Mouse (Mus musculus) adrenal gland, adult (tissue): Measurements from ENCODE around the gene Twsg1.
A peak's percentile ranks its signal among the peaks of the same experiment; 100 is the strongest.

ENCODE experiments used
- DNase-seq, 2 experiments: peaks; one replicate each; pipeline ENCODE4 v3.0.0; 2022 to 2023; ENCODE audit warnings: low spot score in 1 of 2; ENCODE audit not compliant: inconsistent age in 2 of 2

Twsg1 gene

GRCm38 (mm10) chr17:65896016-65896415 lies 55.0 kb downstream of the Twsg1 start:
- no peak for DNase-seq

GRCm38 (mm10) chr17:65889476-65889875 lies 61.5 kb downstream of the Twsg1 start:
- no peak for DNase-seq

- peak in 1 of 2 experiments; percentile 54 for DNase-seq
Observed at GRCm38 (mm10) chr17:65886571-65886970, 64.5 kb downstream of the Twsg1 start.

- peak; percentile 43 to 82 for DNase-seq
Observed at GRCm38 (mm10) chr17:65885697-65886529, 65.1 kb downstream of the Twsg1 start, which contains the start of gene Ralbp1. Gene Ralbp1, minus strand, starts transcription at chr17:65885798.

- DNase-seq = no peak
Observed at GRCm38 (mm10) chr17:65885398-65885696, 65.7 kb downstream of the Twsg1 start.

- peak; percentile 100 for DNase-seq
Observed at GRCm38 (mm10) chr17:65884691-65885397, 66.2 kb downstream of the Twsg1 start.

GRCm38 (mm10) chr17:65884061-65884669 lies 66.9 kb downstream of the Twsg1 start:
- no peak for DNase-seq

- no peak for DNase-seq
Observed at GRCm38 (mm10) chr17:65877026-65877425, 74.0 kb downstream of the Twsg1 start.

- no peak for DNase-seq
Observed at GRCm38 (mm10) chr17:65873834-65874233, 77.2 kb downstream of the Twsg1 start.

- DNase-seq = no peak
Observed at GRCm38 (mm10) chr17:65873156-65873555, 77.9 kb downstream of the Twsg1 start.

- DNase-seq = peak in 1 of 2 experiments; percentile 68
Observed at GRCm38 (mm10) chr17:65872652-65873051, 78.4 kb downstream of the Twsg1 start.

GRCm38 (mm10) chr17:65872051-65872450 lies 79.0 kb downstream of the Twsg1 start:
- no peak for DNase-seq
